Mouse (Mus musculus) liver, embryonic 14.5 days (tissue): ENCODE results near the gene Clasp1.

Experiments used
- CTCF ChIP-seq: IDR thresholded peaks from 2 replicates; pipeline ENCODE4 v1.5.1; 2016; ENCODE audit warnings: antibody characterized with exemption, low read depth, control low read depth
- EP300 ChIP-seq: IDR thresholded peaks from 2 replicates; pipeline ENCODE4 v1.6.1; 2016; ENCODE audit warnings: antibody characterized with exemption, low read depth

DNA sequence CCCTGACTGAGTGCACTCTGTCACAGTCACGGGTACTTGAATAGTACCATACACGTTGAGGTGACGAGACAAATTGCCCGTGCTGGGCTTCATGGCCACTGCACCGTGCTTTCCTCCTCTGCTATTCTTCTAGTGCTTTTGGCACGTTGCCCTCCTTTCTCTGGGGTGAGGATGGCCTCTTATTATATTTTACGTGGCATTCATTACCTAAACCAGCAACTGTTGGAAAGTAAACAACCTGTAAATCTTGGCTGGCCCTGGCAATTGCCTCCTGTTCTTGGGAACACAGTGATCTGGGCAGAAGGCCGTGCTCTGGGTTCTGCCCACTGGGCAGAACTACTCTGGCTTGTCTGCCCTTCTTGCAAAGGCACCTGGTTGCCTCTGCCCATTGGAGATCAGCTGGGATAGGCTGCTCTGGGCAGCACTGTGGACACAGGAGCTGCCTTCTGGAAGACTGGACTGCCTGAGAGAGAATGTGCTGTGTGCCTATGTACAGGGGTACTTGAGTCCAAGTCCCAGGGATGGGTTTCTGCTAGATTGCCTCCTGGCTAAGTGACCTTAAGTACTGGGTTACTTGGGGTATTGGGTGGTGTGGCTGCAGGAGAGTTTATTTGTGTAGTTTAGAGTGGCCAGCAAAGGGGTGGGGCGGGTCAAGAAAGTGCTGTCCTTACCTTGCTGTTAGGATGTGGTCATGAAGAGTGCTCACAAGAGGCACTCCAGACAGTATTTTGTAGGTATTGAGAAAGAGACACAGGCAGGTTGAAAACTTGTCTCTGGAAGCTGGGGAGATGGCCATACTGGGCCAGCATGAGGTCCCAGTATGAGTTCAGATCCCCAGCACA is 254.5 kb downstream of the Clasp1 start:
- TF ChIP-seq CTCF (no peak), EP300 (no peak)
